Mouse (Mus musculus): ENCODE data around the gene Yars.

The Yars gene

DNA sequence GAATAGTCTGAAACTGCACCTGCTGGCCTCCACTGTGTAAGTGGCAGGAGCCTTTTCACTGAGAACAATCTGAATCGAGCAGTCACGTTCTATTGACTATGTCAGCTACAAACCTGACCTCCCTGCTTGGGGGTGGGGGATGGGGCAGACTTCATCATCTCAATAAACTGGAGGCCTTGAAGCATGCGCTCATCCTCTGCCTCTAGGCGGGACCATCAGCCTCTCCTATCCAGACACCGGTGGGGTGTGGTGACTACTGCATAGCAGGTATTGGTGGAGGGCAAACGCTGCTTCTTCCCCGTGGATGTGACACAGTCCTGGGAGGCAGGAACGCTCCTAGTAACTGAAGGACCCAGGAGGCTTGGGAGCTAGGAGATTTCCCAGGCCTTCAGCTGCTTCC lies 41.4 kb downstream of the Yars start:
- no peak for DNase-seq

DNA sequence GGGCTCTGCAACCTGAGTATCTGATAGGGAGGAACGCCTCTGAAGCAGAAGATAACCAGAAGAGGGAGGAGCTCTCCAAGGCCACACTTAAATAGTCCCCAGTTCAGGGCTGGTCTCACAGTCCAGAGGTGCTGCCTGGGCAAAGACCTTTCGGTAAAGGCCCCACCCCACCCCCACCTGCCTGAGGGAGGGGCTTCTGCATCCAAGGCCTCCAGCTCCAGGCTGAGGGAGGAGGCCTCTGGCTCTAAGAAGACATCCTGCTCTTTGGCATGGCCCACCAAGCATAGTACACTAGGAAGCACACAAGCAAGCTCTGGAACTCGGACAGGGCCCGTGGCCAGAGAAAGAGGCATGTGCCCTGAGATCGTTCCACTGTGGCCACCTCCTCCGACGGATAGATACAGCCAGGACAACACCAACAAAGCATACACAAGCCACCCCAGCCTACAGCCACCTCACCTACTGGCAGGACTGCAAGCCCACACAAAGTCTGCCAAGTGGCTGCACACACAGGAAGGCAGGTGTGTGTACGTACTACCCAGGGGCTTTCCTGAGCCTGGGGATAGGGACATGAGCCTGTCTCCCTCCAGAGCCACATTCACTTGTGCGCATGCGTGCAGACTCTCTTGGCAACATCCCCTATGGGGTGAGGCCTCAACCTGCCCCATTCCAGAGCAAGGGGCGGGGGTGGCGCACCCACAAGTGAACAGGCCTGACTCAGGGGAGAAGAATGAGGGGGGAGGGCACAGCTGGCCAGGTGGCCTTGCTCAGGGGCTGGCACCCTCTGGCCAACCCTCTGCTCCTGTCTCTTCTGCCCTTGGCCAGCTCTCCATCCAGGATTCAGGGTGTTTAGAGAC lies 42.3 kb downstream of the Yars start:
- DNase-seq: no peak

DNA sequence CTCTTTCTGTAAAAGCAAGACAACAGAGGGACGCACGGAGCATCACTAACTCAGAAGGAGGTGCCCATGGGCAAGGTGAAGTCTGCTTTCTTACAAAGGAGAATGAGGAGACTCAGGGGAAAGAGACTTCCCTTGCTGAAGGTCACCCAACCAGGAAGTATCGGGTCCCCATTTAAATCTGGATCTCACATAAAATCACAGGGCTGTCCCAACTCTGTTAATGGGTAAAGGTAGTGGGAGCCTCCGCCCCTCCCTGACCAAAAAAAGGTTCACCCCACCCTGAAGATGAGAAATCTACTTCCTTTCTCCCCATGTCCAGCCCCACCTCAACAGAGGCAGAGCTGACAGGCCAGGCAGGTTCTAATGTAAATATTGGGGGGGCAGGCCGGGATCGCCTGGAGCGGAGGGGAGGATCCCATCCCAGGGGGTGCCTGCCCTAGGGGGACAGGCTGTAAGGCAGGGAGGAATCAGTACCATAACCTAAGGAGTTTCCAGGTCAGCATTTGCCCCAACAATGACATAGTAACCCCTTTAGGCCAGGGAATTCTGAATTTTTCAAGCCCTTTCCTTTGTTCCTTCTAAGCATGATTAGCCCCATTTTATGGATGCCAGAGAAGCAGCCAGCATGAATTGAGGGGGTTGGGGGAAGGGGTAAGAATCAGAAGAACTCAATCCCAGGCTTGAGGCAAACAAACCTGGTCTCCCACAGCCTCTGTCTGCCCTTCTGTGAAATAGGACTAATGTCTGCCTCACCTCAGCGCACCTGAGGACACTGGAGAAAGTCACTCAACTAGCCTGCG lies 43.2 kb downstream of the Yars start:
- no peak for DNase-seq

DNA sequence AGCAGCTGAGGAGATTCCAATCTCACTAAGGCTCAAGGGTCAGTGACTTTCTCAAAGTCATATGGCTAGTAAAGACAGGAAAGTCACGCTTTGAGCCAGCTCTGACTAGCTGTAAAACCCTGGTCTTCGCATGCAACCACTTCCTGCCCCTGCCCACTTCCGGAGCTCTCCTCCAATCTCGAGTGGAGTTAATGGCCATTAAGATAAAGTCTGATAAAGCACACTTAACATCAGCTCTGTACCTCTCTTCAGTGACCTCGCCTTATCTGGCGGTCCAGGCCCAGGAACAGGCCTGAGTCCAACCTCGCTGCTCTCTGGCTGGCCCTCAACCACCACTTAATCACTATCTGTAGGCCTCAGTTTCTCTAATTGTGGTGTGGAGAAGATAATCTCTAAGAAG lies 44.9 kb downstream of the Yars start:
- no peak for DNase-seq

DNA sequence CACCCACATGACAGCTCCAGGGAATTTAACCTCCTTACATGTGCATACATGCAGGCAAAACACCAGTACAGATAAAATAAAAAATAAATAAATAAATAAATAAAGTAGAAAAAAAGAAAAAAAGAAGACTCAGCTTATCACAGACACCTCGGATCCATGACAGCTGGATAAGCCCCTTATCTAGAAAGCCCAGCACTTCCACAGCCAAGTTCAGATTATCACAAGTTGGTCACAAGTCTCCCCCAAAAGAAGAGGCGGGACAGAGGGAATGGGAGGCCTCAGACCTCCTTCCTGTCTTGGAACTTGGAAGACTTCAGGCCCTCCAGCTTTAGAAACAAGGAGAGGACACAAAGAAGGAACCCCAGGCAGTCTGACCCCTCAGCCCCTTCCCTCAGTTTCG lies 45.6 kb downstream of the Yars start:
- no peak for DNase-seq

DNA sequence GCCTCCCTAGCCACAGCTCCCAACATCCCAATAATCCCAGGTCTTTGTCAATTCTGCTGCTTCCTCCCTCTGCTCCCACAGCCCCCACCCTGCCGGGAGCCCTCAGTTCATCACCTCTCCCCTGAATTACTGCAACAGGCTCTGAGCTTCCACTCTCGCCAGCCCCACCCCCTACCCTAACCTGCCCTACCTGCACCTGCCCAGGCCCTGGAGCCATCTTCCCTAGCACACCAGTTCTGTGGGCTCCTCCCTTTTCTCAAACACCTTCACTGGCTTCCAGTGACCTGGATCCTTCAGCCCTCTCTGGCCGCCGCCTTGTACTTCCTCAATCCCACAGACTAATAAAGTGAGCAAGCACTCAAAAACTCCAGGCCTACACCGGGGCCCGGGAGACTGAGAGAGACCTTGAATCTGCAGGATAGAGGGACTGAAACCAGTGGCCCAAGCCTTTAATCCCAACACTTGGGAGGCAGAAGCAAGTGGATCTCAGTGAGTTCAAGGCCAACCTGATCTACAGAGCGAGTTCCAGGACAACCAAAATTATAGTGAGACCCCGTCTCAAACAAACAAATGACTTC lies 46.8 kb downstream of the Yars start:
- DNase-seq: no peak

DNA sequence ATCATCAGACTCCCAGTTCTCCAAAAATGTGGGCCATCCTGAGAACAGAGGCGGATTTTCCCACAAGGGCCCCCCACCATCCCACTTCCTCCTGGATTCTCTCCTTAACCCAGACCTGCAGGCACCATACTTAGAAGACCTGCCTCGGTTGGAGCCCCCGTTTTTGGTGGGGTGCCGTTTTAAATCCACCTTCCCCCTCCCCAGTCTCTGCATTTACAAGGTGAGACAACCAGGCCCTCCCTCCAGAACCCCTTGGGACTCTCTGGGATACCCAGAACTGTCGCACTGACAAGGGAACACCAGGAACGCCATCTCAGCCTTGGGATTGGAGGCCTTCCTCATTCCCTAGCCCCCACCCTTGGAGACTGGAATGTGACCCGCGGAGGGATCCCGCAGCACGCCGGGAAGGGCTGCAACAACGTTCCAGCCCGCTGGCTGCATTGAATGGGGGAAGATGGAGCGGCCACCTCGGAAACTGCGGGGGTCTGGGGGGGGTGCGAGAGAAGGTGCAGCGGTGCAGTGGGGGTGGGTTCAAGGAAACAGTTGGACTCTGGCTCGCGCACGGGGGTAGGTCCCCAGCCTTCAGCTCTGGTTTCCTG lies 48.4 kb downstream of the Yars start:
- no peak for DNase-seq

DNA sequence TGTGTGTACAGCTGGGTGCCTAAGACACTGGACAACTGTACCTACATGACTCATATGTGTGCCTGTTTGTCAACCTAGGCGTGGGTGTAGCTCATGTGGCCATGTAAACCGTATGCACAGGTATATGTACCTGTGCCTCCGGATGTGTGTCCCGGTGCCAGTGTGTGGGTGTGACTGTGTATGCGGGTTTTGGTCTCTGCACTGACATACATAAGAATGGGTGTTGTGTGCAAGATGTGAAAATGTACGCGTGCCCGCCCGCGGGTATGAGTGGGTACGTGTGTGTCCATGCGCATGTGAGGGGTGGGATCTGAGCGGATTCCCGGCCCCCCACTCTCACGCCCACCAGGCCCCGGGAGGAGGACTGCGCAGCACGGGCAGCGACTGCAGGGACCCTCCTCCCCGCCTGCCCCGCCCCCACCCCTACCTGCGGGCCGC lies 49.0 kb downstream of the Yars start:
- peak; percentile 29 for DNase-seq

DNA sequence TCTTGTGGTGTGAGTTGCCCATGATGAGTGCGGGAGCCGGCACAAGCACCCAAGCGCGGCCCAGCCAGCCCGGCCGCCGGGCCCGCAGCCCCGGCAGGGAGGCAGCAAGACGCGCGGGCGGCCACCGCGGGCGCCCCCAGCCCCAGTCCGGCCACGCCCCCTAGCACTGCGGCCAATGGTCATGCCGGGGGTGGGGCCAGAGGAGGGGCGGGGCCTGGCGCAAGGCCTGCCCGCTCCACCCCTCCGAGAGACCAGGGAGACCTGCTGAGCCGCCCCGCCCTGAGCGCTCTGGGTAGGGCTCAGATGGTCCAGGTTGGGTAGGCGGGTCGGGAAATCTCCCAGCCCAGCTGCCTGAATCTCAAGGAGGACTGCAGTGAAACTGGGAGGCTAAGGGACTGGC lies 49.5 kb downstream of the Yars start:
- peak; percentile 66 for DNase-seq

DNA sequence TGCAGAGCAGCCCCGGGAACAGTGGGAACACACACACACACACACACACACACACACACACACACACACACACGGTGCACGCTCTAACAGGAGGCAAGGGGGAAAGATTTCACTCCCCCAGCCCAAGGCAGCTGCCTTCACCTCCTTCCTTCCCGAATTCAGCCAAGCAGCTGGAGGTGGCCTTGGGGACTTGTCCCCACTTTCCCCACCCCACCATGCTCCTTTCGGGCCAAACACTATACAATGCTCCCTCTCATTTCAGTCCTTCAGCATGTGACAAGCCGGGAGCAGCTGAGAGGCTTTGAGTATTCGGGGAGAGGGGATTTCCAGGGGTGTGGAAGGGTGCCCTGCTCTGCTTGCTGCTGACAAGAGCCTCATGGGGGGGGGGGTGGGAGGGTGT lies 52.3 kb downstream of the Yars start:
- peak; percentile 38 for DNase-seq

DNA sequence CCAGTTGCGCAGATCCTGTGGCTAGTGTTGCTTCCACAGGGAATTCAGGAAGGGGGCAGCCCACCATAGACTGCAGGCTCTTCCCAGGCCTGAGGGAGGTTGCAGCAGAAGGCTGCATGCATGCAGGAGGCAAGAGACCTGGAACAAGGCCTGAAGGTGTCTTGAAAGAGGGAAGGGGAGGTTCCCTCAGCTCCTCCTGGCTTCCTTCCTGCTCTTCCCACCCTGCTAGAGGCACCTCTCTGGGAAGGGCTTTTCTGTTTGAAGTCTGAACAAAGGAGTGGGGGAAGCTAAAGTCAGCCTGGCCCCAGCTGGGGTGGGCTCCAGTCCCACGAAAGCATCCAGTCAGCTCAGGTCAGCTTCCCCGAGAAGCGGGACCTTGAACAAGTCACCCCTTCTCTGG lies 52.8 kb downstream of the Yars start:
- DNase-seq: no peak

DNA sequence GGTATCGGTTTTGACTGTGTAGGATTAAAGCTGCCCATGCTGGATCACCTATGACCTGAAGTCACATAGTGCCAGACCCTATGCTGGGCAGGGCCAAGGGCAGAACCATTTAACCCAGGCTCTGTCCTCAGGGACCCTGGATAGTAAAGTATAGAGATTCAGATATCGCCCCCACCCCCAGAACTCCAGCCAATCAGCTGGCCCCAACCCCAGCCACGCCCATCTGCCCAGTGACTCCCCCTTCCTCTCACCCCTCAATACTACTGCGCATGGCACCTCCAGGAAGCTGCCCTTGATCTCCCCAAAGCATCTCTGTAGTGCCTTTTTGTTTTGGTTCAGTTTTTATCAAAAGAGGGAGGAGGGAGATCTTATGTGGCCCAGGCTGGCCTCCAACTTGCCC lies 53.2 kb downstream of the Yars start:
- DNase-seq: no peak

DNA sequence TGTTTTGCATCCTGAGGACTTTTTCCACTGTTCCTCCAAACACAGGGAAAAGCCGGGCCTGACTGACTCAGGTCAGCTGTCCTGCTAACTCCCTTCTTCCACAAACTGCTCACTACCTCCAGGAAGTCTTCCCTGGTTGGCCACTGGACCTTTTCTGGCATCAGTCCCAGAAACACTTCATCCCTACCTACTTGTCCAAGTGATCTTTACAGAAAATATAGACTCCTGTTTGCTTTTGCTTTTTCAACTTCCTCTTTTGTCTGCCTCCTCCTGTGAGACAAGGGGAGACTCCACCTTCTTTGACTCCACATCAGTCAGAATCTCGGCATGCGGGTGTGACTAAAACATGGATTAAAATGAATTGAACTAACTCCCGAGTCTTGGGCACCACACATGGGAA lies 55.2 kb downstream of the Yars start:
- DNase-seq: no peak

DNA sequence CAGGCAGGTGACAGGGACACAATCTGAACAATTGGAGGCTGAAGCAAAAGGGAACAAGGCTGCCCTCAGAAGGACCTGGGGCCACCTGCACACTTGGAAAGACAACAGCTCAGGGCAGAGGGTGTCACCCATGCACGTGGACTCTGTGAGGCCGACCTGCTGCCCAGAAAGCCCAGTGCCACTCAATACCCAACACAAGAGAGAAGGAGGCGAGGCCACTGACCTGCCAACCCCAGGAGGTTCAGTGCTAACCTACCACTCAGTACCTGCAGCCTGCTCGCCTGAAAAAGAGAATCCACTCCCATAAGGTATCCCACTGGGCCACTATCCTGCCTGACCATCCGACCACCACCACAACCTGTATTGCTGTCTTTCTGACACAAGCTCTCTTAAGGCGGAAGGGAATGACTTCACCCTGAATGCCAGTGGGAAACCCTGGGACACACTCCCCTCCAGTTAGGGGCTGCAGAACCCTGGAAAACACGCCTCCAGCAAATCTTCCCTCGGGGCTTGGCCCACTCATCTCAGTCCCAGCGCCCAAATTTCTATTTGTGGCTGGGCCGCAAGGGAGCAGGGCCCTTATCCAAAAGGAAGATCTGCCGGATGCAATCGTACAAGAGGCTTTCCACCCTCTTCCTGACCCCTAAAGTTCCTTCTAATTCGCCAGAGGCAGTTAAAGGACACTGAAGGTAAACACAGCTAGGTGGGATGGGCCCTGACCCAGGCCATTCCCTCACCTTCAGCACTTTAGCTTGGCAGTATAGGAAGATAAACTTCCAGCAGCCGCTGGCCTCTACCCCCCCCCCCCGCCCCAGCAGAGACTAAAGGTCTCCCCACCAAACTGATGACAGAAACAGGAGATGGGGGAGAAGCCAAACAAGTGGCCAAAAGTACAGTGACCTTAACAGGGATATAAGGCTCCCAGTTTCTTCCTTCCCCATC lies 57.1 kb downstream of the Yars start:
- DNase-seq: no peak

DNA sequence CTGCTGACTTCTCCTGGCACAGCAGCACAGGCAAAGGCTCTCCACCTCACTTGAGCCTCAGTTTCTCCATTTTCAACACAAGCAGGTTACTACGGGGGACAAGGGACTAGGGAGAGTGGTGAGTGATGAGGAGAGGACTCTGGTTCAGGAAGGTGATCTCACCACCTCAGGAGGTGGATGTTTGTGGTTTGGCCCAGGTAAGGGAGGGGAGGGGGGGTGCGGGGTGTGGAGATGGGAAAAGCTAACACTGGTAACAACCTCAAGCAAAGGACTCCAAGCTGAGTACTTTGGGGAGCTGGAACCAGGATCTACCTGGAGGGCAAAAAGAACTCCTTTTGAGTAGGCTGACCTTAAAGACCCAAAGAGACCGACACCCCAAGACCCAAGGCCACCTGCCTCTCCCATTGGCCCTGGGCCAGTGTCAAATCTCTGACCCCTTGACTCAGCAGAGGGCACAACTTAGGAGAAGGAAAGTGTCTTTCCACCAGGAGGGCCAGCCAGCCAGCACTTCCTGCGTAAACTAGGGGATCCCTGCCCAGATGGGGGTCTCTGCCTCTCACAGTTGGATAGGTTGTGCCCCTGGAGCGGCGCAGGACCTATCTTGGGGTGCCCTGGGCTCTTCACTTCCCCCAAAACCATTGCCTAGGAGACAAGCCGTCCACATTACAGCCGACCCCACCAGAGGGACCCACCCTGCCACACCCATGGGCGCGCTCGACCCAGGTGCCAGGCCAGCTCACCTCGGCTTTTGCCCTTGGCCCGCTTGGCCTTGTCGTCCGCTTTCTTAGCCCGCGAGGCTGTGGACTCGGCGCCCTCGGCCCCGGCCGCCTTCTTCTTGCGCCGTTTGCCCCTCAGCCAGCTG lies 58.1 kb downstream of the Yars start:
- DNase-seq: no peak

DNA sequence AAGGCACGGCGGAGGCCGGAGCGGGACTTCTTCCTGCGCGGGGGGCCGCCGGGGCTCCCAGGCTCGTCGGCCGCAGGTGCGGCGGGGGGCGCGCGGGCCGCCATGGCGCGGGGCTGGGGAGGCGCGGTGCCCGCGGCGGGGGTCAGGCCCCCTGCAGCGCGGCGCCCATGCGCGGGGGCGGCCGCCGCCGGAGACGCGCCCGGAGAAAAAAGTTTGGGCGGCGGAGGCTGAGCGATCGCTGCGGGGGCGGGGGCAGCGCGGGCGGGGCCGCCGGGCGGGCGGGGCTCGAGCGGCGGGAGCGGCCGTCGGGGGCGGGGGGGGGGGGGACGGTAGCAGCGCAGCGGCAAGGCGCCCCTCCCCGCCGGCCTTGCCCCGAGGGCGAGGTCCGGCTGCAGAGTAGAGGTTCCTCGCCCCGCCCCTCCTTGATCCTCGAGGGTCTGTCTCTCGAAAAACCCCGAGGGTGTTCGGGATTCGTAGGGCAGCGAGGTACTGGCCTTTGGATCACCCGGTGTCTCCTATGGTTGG lies 58.7 kb downstream of the Yars start:
- DNase-seq: no peak

DNA sequence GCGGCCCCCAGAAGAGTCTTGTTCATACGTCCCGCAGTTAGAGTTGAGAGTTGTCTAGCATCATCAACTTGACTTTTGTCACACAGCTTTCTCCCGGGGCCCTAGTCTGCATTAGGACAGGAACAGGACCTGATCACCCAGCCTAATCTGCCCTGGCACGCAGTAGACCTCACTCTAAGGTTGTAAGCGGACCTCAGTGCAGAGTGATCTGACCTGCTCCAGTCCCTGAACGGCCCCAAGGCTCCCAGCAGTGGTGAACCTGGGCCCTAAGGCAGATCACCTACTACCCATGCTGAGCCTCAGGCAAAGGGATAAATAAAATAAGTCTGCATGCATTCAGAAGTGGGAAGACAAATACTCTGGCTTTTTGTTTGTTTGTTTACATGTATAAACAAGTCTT lies 59.7 kb downstream of the Yars start:
- no peak for DNase-seq

DNA sequence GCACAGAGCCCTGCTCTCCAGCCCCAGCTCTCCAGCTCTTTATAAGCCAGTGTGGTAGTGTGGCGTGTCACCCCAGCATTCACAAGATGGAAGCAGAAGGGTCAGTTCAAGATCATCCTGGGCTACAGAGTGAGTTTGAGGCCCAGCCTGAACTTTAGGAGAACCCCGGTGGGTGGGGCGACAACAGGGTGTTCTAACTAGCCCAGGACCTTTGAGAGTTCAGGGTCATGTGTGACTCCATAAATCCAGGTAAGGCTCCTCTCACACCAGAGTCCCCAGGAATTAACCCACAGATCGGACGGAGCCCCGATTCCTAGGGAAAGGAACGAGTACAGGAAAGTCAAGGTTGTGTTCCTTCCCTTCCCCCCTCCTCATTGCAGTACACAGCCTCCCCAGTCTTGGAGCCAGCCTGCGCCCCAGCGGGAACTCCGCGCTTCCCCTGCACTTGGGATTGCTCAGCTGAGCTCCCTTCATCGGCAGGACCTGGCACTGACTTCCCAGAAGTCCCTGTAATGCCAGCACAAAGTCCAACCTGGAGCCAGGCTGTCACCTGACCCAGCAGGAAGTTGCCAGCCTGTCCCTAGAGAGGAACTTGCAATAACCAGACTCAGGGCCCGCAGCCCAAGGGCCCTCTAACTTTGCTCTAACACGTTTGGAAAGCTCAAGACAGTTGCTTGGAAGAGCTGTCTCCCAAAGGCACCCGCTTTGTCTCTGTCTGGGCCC lies 61.4 kb downstream of the Yars start:
- no peak for DNase-seq

DNA sequence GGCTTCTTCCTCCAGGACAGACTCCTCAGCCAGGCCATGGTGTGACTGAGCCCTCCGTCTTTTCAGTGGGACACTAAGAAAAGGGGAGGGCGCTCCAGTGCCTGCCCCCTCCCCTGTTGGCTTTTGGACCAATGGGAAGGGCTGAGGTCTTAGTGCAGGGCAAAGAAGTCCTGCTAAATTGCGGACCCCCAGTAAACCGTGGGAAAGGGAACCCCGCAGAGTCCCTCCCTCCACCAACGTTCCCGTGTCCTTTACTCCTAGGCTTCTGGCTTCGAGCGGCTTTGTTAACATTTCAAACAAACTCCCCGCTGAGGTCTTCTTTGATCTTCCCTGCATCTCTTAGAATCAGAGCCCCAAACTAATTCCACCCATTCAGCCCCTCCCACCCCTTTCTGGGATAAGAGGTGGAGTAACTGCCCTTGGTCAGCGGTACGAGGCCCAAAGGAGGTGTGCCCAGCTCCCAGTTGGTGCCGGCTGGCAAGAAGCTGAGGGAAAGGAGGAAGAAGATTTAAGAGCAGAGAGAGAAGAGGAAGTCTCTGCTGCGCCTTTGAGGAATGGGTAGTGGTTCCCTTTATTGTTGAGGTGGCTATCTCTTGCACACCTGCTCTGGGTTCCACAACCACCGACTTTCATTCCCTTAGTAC lies 62.0 kb downstream of the Yars start:
- DNase-seq: no peak

DNA sequence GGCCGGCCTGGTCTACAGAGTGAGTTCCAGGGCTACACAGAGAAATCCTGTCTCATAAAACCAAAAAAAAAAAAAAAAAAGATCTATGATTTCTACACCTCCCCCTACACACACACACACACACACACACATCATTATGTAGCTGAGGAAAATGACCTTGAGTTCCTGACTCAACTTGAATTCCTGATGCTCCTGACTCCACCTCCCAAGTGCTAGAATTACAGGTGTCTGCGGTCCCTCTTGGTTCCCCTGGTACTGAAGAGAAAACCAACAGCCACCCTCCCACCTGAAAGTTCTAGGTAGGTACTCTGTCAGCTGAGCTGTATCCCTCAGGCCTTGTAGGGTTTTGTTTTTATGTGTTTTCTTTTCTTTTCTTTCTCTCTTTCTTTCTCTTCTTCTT lies 62.9 kb downstream of the Yars start:
- no peak for DNase-seq

Measured in layer of hippocampus, adult 9-11 months (tissue).